ENCODE assay signal across 30 mouse cellular contexts in the genomic region with DNA sequence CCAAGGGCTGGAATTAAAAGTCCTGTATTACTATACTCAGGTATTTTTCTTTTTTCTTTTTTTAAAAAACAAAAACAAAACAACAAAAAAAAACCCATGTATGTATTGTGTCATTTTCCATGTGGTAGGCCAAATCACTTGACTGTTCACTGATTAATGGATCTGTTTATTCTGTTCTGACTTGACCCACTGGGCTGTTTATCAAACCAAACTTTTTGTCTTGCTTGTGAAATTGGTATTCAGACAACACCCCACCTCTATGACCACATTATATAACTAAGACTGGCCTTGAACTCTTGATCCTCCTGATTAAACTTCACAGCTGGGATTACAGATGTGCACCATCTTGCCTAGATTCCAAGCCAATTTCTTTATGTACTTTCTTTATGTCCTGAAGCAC. TPM values are rescaled to one million over a fixed set of nuclear protein-coding genes. Genes with fewer than 3 reads are reported as not detected.
"Had no signal": no experiment of that assay in that cellular context is flagged by ENCODE, and none has a peak within 500 bp of the region (broad histone marks: within the 10 kb centered on the region; RNA-seq: fewer than 3 reads in every experiment).

No protein-coding gene starts in this region.

- ATAC-seq: forebrain, embryonic 13.5 days; forebrain, embryonic 14.5 days; forebrain, embryonic 15.5 days; forebrain, embryonic 16.5 days; forebrain, postnatal 0 days had no signal

- H3K4me1 ChIP-seq: embryonic facial prominence, embryonic 10.5 days; embryonic facial prominence, embryonic 12.5 days; embryonic facial prominence, embryonic 13.5 days; embryonic facial prominence, embryonic 15.5 days; forebrain, embryonic 12.5 days; forebrain, embryonic 13.5 days; forebrain, embryonic 15.5 days had no signal

- H3K4me3 ChIP-seq: embryonic facial prominence, embryonic 10.5 days; embryonic facial prominence, embryonic 12.5 days; embryonic facial prominence, embryonic 13.5 days; embryonic facial prominence, embryonic 15.5 days; erythroblast, embryonic 14.5 days; forebrain, embryonic 10.5 days; forebrain, embryonic 12.5 days; forebrain, embryonic 13.5 days; forebrain, embryonic 15.5 days; gastrocnemius, adult 2 months; heart, adult 2 months had no signal

- DNase-seq: cerebellum, adult 8-10 months; cerebellum, adult 9-10 months; cerebellum, adult 9-11 months; cerebellum, postnatal 10 days; cerebellum, postnatal 14 days; cerebellum, postnatal 25 days; cerebellum, postnatal 36 days; embryo, embryonic 11 days; forebrain, postnatal 0 days; gastrocnemius, adult 2 months; gastrocnemius, postnatal 10 days; gastrocnemius, postnatal 25 days; gastrocnemius, postnatal 36 days; heart, adult 11 months; heart, adult 18-20 months; heart, adult 2 months had no signal

- H3K27ac ChIP-seq: embryonic facial prominence, embryonic 10.5 days; embryonic facial prominence, embryonic 12.5 days; embryonic facial prominence, embryonic 13.5 days; embryonic facial prominence, embryonic 15.5 days; forebrain, embryonic 10.5 days; forebrain, embryonic 12.5 days; forebrain, embryonic 13.5 days; forebrain, embryonic 15.5 days; gastrocnemius, adult 2 months; heart, adult 2 months had no signal

- H3K36me3 ChIP-seq: embryonic facial prominence, embryonic 10.5 days; embryonic facial prominence, embryonic 12.5 days; embryonic facial prominence, embryonic 13.5 days; embryonic facial prominence, embryonic 15.5 days; forebrain, embryonic 10.5 days; forebrain, embryonic 12.5 days; forebrain, embryonic 15.5 days had no signal

- H3K9ac ChIP-seq: embryonic facial prominence, embryonic 12.5 days; embryonic facial prominence, embryonic 13.5 days; embryonic facial prominence, embryonic 15.5 days; forebrain, embryonic 12.5 days; forebrain, embryonic 13.5 days; forebrain, embryonic 15.5 days; forebrain, postnatal 0 days had no signal

- H3K9me3 ChIP-seq: embryonic facial prominence, embryonic 10.5 days; embryonic facial prominence, embryonic 12.5 days; embryonic facial prominence, embryonic 13.5 days; embryonic facial prominence, embryonic 15.5 days; forebrain, embryonic 10.5 days; forebrain, embryonic 12.5 days; forebrain, embryonic 13.5 days; forebrain, embryonic 15.5 days had no signal

- H3K4me2 ChIP-seq: embryonic facial prominence, embryonic 12.5 days; embryonic facial prominence, embryonic 13.5 days; embryonic facial prominence, embryonic 15.5 days; forebrain, embryonic 12.5 days; forebrain, embryonic 13.5 days; forebrain, embryonic 15.5 days had no signal

- H3K27me3 ChIP-seq: embryonic facial prominence, embryonic 12.5 days; embryonic facial prominence, embryonic 13.5 days; embryonic facial prominence, embryonic 15.5 days; forebrain, embryonic 12.5 days; forebrain, embryonic 13.5 days; forebrain, embryonic 15.5 days had no signal

RNA-seq across cellular contexts. Expression of gene Hormad2, which starts 46.7 kb away (rescaled TPM):
- total RNA-seq: forebrain, postnatal 0 days; gastrocnemius, adult 18-20 months; gastrocnemius, adult 2 months; gastrocnemius, adult 8-10 months; gastrocnemius, postnatal 25 days; gastrocnemius, postnatal 36 days; heart, adult 18-20 months; heart, adult 8-10 months had no signal
- polyA plus RNA-seq: embryonic facial prominence, embryonic 13.5 days; erythroblast, embryonic 14.5 days; forebrain, embryonic 12.5 days; forebrain, embryonic 15.5 days; forebrain, postnatal 0 days; heart, adult 2 months had no signal
